Mouse (Mus musculus) heart, postnatal 14 days (tissue): ENCODE measurements around the gene Fxn. TPM values are rescaled to one million over a fixed set of nuclear protein-coding genes. Genes with fewer than 3 reads are reported as not detected.
A peak's percentile ranks its signal among the peaks of the same experiment; 100 is the strongest.

Experiments
- DNase-seq, 2 experiments: peaks; one replicate each; pipeline ENCODE4 v3.0.0; 2021 to 2022
- intact Hi-C: fragments of 180-260 bp; cut with DNase I; formaldehyde crosslinking; loops from one replicate; pipeline ENCODE4 v1.15.1; 2025
- long read RNA-seq, 2 experiments: library from polyadenylated mRNA; stranded (forward); transcript quantifications; one replicate each; pipeline ENCODE4 v2.0.0; 2021
- total RNA-seq, 2 experiments: library from RNA; stranded (reverse); gene quantifications; 2 replicates each; pipeline ENCODE4 v1.2.3; 2021

Fxn gene
- 10 to 100 TPM; 22.4 to 26.0 TPM for total RNA-seq
- long read RNA-seq, experiment 1, transcript Fxn-201 (5 exons, 1,114 nt), result major isoform, 56 of 57 reads
- long read RNA-seq, experiment 1, partial matches to known transcripts, result 1 of 57 reads
- long read RNA-seq, experiment 1, other reads (novel, unspliced or antisense), result 0 of 57 reads
- long read RNA-seq, experiment 2, transcript Fxn-201 (5 exons, 1,114 nt), result major isoform, 48 of 50 reads
- long read RNA-seq, experiment 2, partial matches to known transcripts, result 0 of 50 reads
- long read RNA-seq, experiment 2, other reads (novel, unspliced or antisense), result 2 of 50 reads

DNA sequence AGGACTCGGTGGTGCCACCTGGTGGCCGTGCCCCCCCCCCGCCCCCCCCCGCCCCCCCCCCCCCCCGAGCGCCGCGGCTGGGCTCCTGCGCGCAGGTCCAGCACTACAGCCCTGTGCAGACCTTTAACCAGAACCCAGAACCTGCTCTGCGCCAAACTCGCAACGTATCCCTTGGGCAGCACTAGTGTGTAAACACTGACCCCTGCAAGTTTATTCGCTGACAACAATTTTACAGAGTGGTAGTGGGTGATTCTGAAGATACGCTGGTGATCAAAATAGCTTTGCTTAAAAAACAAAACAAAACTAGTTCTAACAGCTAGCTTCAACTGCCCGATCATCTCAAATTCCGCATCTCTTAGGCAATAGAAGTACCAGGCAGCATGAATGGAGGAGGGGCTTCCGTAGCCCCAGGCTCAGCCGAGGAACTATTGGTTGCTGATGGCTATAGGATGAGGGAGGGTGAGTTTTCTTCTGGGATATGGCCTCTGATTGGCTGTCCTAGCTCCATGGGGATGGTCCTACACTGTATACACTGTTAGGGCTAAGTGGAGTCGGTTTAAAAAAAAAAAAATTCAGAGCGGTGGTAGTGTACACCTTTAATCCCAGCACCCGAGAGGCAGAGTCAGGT, at the start of gene Fxn:
Gene Fxn (minus strand): TSS at position 5 of the 628 bp plus-strand sequence.
- DNase-seq, result no peak
- intact Hi-C loops, result loop anchor here (5.0 kb wide), 1 partner anchor 593 kb away; the partner anchor contains the start of gene Ptar1

- intact Hi-C loops, result no loop called here
- DNase-seq, result no peak
These were observed 47.5 kb upstream of the Fxn start for GRCm38 (mm10) chr19:24327921-24328320.

DNA sequence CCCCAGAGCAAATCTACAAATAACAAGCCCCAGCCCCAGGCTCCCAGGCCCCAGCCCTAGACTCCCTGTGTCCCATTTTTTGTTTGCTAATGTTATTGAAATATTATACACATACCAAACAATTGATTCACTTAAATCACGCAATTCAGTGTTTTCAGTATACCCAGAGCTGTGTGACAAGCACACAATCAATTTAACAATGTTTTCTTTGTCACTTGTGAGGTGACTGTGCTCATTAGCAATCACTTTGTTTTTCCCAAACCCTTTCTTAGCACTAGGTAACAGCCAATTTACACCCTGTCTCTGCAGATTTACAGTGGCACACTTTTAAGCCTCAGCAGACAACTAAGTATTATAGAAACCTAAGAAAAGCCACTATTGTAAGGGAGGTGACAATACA, 46.6 kb upstream of the Fxn start:
- intact Hi-C loops, result no loop called here

DNA sequence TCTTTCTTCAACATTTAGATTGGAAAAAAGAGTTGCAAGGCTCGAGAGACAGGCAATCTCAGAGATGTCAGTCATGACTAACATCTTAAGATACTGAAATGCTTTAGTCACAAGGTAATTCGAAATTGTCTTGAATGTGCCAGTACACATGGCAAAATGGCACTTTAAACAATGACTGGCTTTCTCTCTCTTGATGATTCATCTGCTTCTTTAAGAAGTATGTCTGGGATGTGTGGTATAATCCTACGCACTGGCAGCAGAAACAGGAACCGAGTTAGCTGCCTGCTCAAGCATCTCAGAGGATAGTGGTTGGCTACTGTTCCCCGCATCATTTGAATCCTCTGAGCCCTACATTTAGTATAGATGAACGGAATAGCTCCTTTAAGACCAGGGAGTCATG, 45.3 kb upstream of the Fxn start:
- no peak for DNase-seq
- intact Hi-C loops, result no loop called here

More for the DNA sequence above, 46.6 kb upstream of the Fxn start:
- no peak for DNase-seq

DNA sequence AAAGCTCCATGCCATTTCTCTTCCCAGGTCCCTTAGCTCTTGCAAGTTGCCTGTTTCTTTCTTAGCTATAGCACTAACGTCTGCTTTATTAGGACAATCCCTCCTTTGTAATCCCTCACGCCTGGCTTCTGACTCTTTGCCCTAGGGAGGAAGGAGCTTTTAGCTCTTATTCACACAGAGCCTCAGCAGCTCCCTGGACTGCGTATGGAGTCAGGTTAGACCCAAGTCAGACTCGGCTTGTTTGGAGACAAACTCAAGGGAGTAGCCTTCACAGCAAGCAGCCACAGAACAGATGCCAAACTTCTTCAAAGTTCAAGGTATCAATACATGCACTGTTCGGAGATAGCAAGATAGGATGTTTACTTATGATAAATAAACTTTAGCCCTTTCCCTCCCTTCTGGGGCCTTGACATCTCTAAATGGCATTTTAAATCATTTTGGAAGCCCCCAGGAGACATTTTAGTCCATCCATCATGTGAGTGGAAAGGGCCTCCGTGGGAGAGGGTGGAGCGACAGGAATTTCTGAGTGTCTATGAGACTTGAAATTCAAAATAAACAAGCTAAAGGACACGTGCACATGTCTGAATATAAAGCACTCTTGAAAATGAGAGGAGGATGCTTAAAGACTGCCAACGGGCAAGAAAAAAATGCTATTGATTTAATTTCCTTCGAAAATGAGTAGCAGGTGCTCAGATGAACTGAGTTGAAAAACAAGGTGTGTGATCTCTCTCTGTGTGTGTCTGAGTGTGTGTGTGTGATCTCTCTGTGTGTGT, 43.6 kb upstream of the Fxn start:
- no peak for DNase-seq
- intact Hi-C loops, result no loop called here

DNA sequence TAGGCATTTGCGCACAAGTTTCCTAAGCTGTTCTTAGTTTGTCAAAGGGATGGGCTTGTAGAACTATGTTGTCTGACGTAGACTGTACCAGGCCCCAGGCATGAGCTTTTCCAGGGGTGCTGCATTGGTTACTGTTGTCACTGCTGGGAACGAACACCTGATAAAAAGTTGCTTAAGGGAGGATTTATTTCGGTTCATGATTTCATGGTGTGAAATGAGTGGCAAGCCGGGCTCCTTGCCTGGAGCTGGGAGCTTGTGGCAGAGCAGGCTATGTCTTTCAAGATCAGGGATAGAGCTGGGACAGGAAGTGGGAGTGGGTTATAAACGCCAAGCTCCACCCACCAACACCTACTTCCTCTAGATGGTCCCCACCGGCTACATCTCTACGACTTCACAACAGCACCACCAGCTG, 41.5 kb upstream of the Fxn start:
- intact Hi-C loops, result no loop called here
- peak in 1 of 2 experiments; percentile 36 for DNase-seq

DNA sequence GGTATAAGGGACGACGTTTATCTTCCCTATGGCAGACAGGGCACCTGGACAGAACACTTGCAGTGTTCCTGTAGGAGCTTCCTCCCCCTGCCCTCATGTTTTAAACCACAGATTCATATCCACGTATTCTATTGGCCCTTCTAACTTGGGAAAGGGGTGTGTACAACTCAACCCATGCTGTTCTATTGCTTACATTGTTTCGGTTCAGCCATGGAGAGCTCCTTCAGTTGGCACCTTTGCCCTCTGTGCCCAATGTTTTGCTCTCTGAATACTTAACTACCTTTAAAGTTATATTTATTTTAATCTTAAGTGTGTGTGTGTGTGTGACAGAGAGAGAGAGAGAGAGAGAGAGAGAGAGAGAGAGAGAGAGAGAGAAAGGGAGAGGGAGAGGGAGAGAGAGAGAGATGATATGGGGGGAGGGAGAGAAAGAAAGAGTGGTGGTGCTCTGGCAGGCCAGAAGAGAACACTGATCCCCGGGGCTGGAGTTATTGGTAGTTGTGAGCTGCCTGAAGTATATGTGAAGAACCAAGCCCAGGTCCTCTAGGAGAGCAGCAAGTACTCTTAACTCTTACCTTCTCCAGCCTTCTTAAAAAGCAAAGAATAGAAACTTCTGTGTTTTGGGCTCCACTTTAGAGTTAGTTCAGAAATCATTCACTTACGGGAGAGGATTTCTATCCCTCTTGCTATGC, 41.0 kb upstream of the Fxn start:
- DNase-seq, result no peak
- intact Hi-C loops, result no loop called here

DNA sequence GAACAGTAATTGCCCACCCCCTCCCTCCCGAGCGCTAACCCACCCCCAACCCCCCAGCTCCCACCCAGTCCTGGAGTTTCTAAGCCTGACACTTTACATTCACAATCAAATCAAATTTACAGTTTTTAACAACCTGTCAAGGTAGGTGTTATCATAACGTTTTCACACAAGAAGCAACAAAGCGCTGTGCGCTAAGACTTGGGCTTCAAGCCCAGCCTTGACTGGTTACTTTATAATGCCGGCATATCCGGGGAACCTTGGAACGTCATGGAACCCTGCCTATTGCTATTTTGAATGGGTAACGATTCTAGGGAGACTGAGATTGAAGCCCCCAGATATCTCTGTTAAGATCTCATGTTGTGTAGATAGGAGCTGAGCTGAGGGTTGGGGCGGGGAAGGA, 37.8 kb upstream of the Fxn start:
- intact Hi-C loops, result no loop called here
- no peak for DNase-seq

- no peak for DNase-seq
- intact Hi-C loops, result no loop called here
These were observed 37.3 kb upstream of the Fxn start for GRCm38 (mm10) chr19:24317731-24318130.

GRCm38 (mm10) chr19:24317038-24317591, 36.7 kb upstream of the Fxn start:
- DNase-seq, result no peak
- intact Hi-C loops, result no loop called here

DNA sequence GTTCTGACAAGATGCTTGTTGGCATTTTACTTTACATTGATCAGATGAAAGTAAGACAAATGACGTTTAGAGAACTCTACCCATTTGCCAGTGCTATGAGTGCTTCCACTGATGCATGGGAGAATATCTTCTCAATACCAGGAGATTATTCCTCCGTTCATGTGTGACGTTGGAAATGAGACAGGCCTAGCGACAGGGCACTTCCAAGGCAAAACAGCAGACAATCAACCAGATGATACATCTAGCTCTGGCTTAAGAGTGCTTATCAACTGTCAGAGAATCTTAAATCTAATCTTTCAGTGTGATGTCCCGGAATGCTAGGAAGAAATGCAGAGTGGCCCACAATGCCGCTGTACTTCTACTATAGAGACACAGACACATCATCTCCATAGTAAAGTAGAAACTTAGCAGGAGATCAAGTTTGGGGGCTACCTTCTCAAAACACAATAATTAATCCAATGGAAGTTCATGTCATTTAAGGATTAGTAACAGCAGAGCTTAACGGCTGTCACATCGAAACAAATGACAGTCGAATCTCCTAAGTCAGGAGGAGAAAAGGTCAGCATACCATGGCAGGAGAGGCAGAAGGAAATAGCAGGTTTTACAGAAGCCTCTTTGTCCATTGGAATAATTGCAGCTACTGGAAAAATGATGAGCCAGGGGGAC, 35.8 kb upstream of the Fxn start:
- intact Hi-C loops, result no loop called here
- DNase-seq, result no peak

- DNase-seq, result no peak
- intact Hi-C loops, result no loop called here
These were observed 34.8 kb upstream of the Fxn start for GRCm38 (mm10) chr19:24315234-24315633.

- intact Hi-C loops, result no loop called here
These were observed 34.3 kb upstream of the Fxn start for GRCm38 (mm10) chr19:24314676-24315075.

GRCm38 (mm10) chr19:24312556-24313342, 32.3 kb upstream of the Fxn start:
- DNase-seq, result no peak
- intact Hi-C loops, result no loop called here

More at GRCm38 (mm10) chr19:24314676-24315075, 34.3 kb upstream of the Fxn start:
- DNase-seq, result no peak

- no peak for DNase-seq
- intact Hi-C loops, result no loop called here
These were observed 31.6 kb upstream of the Fxn start for GRCm38 (mm10) chr19:24312046-24312445.

DNA sequence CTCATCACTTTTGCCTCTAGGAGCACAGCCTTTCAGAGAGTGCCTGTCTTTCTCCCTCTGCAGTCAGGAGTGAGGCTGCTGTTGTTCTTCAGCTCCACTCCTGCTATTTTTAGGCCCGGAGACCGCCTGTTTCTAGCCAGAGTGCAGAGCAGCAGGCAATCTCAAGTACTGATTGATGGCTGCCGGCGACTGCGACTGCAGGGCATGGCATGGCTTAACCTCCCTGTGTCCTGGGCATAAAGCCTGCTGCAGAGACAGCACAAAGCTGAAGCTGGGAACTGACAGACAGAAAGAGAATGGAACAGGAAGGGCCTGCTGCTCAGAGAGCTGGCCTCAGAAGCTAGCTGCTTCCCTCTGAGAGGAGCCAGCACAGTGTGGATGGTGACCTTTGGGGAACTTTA, 27.9 kb upstream of the Fxn start:
- peak; percentile 52 to 65 for DNase-seq
- intact Hi-C loops, result loop anchor here (5.0 kb wide), 1 partner anchor 144 kb away; no protein-coding TSS in a partner anchor

GRCm38 (mm10) chr19:24307271-24308221, 27.1 kb upstream of the Fxn start:
- intact Hi-C loops, result loop anchor here (5.0 kb wide), 1 partner anchor 145 kb away; no protein-coding TSS in a partner anchor
- DNase-seq, result peak; percentile 21 to 45

DNA sequence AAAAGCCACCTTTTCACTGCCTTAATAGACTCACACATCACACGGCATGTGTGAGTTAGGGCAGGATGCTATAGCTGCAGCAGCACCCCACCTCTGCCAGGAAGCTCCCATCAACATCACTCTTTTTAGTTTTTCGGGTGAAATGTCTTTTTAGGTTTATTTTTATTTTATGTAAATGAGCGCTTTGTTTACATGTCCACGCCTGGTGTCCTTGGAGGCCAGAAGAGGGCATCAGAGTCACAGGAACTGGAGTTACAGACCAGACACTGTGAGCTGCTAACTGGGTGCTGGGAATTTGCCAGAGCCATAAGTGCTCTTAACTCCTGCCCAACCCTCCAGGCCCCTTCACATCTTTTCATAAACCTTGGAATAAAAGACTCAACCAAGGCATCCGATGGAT, 25.9 kb upstream of the Fxn start:
- intact Hi-C loops, result loop anchor here (5.0 kb wide), 1 partner anchor 146 kb away; no protein-coding TSS in a partner anchor
- DNase-seq, result no peak
